Mouse (Mus musculus) liver, embryonic 12.5 days (tissue): ENCODE results near the gene Eps15. TPM values are rescaled to one million over a fixed set of nuclear protein-coding genes. Genes with fewer than 3 reads are reported as not detected.

Source experiments
- ATAC-seq: fragments of 200-750 bp; cut with Nextera tagmentation; 2 replicates; pipeline ENCODE4 v1.8.0; 2017; ENCODE audit warnings: moderate number of reproducible peaks, mild to moderate bottlenecking, moderate library complexity
- H3K27ac ChIP-seq: fragments of 300-500 bp; sonication (generic); 2 replicates; pipeline ENCODE4 v1.5.1; 2016; ENCODE audit warnings: mild to moderate bottlenecking
- H3K27me3 ChIP-seq: fragments of 300-500 bp; sonication (generic); replicated peaks from 2 replicates; pipeline ENCODE4 v1.6.1; 2016; ENCODE audit warnings: mild to moderate bottlenecking, moderate library complexity
- H3K36me3 ChIP-seq: fragments of 300-500 bp; sonication (generic); 2 replicates; pipeline ENCODE4 v1.6.1; 2016; ENCODE audit warnings: mild to moderate bottlenecking, moderate library complexity
- H3K4me1 ChIP-seq: fragments of 300-500 bp; sonication (generic); 2 replicates; pipeline ENCODE4 v1.6.1; 2016
- H3K4me2 ChIP-seq: fragments of 300-500 bp; sonication (generic); 2 replicates; pipeline ENCODE4 v1.6.1; 2016; ENCODE audit warnings: mild to moderate bottlenecking, moderate library complexity
- H3K4me3 ChIP-seq: fragments of 300-500 bp; sonication (generic); 2 replicates; pipeline ENCODE4 v1.5.1; 2016; ENCODE audit warnings: mild to moderate bottlenecking, moderate library complexity
- H3K9ac ChIP-seq: fragments of 300-500 bp; sonication (generic); 2 replicates; pipeline ENCODE4 v1.6.1; 2016; ENCODE audit warnings: mild to moderate bottlenecking, moderate library complexity
- H3K9me3 ChIP-seq: fragments of 300-500 bp; sonication (generic); replicated peaks from 2 replicates; pipeline ENCODE4 v1.6.1; 2016; ENCODE audit warnings: mild to moderate bottlenecking, moderate library complexity
- WGBS: fragments of 180-500 bp; shearing (Covaris S2); methylation state at CpG from one replicate; pipeline ENCODE4 v1.1.7; 2016; ENCODE audit not compliant: insufficient replicate concordance; 5-methylcytosine and 5-hydroxymethylcytosine counted together
- polyA plus RNA-seq: library from polyadenylated mRNA; unstranded; fragments of >200 nt; fragmentation: Nextera tagmentation; extraction: Ambion mirVana; gene quantifications from 2 replicates; pipeline ENCODE4 v1.2.1, GENCODE M21; 2016

Eps15 gene
- polyA plus RNA-seq, 1 experiment from 2014 or later = 54.2 TPM

DNA sequence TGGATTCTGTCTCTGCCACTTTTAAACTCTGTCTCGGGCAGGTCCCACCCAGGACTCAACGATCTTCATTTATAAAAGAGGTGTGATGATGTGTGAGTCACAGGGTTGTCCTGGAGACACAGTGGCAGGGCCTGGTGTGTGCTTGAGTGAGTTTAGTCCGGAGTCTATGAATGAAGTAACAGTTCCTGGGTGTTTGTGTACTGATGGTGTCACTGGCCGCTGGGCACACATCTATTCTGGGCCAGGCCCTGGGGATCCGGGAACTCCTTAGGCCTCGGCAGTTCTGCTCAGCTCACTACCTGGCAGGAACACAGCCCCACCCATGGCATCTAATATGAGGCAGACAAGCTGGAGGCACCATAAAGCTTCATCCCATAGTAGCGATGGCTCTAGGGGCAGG lies 141.5 kb downstream of the Eps15 start:
- no peak for ATAC-seq
- Histone ChIP-seq H3K4me3 (no peak overlapping the region), H3K27me3 (no peaks in the 10 kb centered on the region), H3K4me1 (peaks cover 32% of the 10 kb centered on the region), H3K9ac (no peak overlapping the region), H3K36me3 (peaks cover 10% of the 10 kb centered on the region; the same call in 1 of the 2 replicates), H3K9me3 (no peaks in the 10 kb centered on the region), H3K27ac (no peak overlapping the region), H3K4me2 (no peak overlapping the region)
- WGBS = 71% methylated on average over 7 of the region's 7 CpGs

DNA sequence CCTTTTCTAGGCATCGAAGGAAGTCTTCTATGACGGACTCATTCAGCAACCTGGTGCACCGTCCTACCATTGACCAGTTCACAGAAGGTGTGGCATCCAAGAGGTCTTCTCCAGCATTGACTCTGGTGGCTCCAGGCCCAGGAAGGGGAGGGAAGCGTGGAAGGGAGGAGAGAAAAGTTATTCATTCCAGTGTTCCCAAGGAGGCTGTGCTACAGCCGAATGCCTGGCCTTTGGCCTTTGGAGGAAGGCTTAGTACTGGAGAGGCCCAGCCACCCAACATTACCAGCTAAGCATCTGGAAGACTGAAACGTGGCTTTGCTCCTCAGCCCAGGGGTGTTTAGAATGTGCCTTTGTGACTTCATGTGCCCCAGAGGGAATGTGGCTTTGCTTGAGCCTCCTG lies 142.4 kb downstream of the Eps15 start:
- Histone ChIP-seq H3K27ac (no peak overlapping the region), H3K4me3 (no peak overlapping the region), H3K9me3 (no peaks in the 10 kb centered on the region), H3K36me3 (peaks cover 10% of the 10 kb centered on the region; the same call in 1 of the 2 replicates), H3K4me1 (peaks cover 31% of the 10 kb centered on the region), H3K9ac (no peak overlapping the region), H3K27me3 (no peaks in the 10 kb centered on the region), H3K4me2 (no peak overlapping the region)
- ATAC-seq = no peak
- 78% methylated on average over 6 of the region's 6 CpGs for WGBS

DNA sequence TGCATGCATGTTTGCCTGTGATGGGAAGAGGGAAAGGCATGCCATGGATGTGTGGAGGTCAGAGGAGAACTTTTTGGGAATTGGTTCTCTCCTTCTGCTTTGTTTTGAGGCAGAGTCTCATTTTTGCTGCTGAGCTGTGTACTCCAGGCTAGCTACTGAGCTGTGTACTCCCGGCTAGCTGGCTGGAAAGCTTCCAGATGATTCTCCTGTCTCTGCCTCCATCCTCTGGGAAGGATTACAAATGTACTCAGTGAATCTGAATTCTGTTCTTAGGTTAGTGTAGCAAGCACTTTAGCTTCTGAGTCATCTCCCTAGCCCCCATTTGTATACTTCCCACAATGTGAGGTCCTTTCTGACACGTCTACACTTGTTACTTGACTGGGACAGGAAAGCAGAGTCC lies 143.4 kb downstream of the Eps15 start:
- WGBS = 44% methylated on average over 2 of the region's 2 CpGs
- ATAC-seq = no peak
- H3K4me2 ChIP-seq = no peak overlapping the region

DNA sequence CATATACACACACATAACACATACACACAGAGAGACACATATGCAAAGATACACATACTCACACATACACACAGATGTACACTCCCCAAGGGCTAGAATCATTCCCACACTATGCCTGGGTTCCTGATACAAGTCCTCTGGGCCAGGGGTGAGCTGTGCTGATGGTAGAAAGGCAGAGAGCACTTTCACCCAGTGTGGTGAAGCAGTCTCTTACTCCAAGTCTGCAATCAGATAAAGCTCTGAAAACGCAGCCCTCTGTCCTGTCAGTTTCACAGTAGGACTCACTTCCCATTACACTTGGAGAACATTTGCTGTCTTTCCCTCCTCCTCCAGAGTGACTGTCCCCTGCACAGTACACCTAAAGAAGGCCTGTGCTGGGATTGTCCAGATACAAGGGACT lies 147.0 kb downstream of the Eps15 start:
- Histone ChIP-seq H3K9ac (no peak overlapping the region), H3K4me2 (no peak overlapping the region), H3K27ac (no peak overlapping the region), H3K9me3 (no peaks in the 10 kb centered on the region), H3K4me1 (peaks cover 29% of the 10 kb centered on the region), H3K4me3 (no peak overlapping the region), H3K27me3 (no peaks in the 10 kb centered on the region), H3K36me3 (peaks cover 9% of the 10 kb centered on the region; the same call in 1 of the 2 replicates)
- WGBS = 11% methylated on average over 1 of the region's 1 CpGs
- no peak for ATAC-seq

More for the DNA sequence above, 143.4 kb downstream of the Eps15 start:
- peaks cover 10% of the 10 kb centered on the region; the same call in 1 of the 2 replicates for H3K36me3 ChIP-seq
- H3K9me3 ChIP-seq = no peaks in the 10 kb centered on the region
- H3K27me3 ChIP-seq = no peaks in the 10 kb centered on the region
- no peak overlapping the region for H3K4me3 ChIP-seq
- no peak overlapping the region for H3K9ac ChIP-seq
- H3K27ac ChIP-seq = no peak overlapping the region
- H3K4me1 ChIP-seq = peaks cover 27% of the 10 kb centered on the region

DNA sequence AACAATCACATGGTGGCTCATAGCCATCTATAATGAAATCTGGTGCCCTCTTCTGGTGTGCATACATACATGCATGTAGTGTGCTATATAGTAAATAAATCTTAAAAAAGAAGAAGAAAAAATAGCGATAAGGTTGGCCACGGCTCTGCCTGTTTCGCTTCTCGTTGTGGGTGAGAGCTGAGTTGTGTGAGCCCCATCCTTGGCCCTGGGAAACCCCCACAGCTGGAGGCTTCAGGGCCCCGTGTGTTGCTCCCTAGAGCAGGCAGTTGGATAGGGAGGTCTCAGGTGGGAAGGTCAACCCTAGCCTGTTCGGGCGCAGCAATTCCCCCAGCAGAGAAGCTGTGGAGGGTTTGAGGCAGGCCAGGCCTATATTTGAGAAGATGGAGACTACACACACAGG lies 150.2 kb downstream of the Eps15 start:
- peak overlapping the region; percentile 43; the same call in 1 of the 2 replicates for H3K27ac ChIP-seq
- H3K4me3 ChIP-seq = no peak overlapping the region
- ATAC-seq = no peak
- no peaks in the 10 kb centered on the region for H3K27me3 ChIP-seq
- 0 out of 2 replicates have a peak, but pooled peaks cover 13% of the 10 kb centered on the region for H3K36me3 ChIP-seq
- peaks cover 47% of the 10 kb centered on the region for H3K4me1 ChIP-seq
- H3K9ac ChIP-seq = no peak overlapping the region
- WGBS = 82% methylated on average over 7 of the region's 7 CpGs
- peak overlapping the region; percentile 25 for H3K4me2 ChIP-seq
- H3K9me3 ChIP-seq = no peaks in the 10 kb centered on the region

DNA sequence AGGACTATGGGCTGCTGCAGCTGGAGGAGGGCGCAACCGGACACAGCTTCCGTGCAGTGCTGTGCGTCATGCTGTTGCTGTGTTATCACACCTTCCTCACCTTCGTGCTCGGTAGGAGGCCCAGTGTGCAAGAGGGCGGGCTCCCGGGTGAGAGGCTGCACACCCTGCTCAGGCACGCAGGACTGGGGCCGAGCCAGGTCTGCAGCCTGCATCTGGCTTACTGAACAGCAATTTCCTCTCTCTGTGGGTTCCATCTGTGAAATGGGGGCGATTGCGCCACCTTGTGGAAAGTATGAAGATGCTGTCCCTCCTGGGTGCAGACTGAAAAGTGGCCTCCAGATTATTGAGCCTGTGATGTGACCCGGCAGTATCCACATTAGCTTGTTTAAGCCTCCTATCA lies 150.8 kb downstream of the Eps15 start:
- peak; percentile 84 for ATAC-seq
- H3K36me3 ChIP-seq = 0 out of 2 replicates have a peak, but pooled peaks cover 13% of the 10 kb centered on the region
- H3K9ac ChIP-seq = 0 out of 2 replicates have a peak overlapping the region, but pooled peaks have one; percentile 5
- no peaks in the 10 kb centered on the region for H3K27me3 ChIP-seq
- 33% methylated on average over 13 of the region's 13 CpGs for WGBS
- H3K4me1 ChIP-seq = peaks cover 41% of the 10 kb centered on the region
- peak overlapping the region; percentile 25 for H3K4me2 ChIP-seq
- H3K9me3 ChIP-seq = no peaks in the 10 kb centered on the region
- peak overlapping the region; percentile 43; the same call in 1 of the 2 replicates for H3K27ac ChIP-seq
- H3K4me3 ChIP-seq = no peak overlapping the region

DNA sequence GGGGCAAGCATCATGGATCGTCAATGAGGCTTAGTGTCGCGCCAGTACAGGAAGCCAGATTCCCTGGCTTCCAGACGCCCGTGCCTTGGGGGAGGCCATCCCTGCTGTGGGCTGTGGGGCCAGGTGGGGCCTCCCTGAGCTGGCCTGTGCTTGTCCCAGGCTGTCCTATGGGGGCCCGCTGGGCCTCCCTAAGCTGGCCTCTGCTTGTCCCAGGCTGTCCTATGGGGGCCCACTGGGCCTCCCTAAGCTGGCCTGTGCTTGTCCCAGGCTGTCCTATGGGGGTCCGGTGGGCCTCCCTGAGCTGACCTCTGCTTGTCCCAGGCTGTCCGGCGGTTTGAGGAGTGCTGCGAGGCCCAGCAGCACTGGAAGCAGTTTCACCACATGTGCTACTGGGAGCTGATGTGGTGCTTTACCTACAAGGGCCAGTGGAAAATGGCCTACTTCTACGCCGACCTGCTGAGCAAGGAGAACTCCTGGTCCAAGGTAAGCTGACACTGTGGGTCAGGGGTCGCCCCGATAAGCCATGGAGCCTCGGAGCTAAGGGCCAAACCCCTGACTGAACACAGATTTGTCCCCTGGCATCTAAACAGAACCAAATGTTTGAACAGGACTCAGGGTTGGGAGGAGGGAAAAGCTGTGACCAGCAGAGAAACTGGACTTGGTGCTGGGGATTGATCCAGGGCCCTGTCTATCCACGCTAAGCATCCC lies 152.8 kb downstream of the Eps15 start:
- WGBS = 70% methylated on average over 16 of the region's 16 CpGs
- ATAC-seq = peak; percentile 22; the same call in 1 of the 2 replicates
- Histone ChIP-seq H3K4me1 (peaks cover 38% of the 10 kb centered on the region), H3K9ac (no peak overlapping the region), H3K27me3 (no peaks in the 10 kb centered on the region), H3K4me2 (no peak overlapping the region), H3K9me3 (no peaks in the 10 kb centered on the region), H3K4me3 (no peak overlapping the region), H3K36me3 (0 out of 2 replicates have a peak, but pooled peaks cover 13% of the 10 kb centered on the region), H3K27ac (peak overlapping the region; percentile 51)

DNA sequence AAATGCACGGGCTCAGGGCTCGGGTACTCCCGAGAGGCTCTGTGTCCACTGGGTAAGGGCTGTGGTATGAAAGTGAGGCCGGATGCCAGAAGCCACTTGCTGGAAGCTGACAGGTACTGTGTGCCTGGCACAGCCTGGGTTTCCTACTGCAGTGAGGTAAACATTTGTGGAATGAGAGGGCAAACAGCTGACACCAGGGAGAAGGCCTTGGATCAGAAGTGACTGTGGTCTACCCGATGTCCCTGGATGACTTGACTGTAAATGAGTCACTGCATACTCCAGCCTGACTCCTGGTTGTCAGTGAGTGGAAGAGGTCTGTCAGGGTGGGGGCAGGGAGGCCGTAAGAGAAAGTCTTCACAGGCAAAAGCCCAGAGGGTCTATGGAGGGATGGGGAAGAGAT lies 153.6 kb downstream of the Eps15 start:
- no peak overlapping the region for H3K4me3 ChIP-seq
- no peak overlapping the region for H3K9ac ChIP-seq
- no peaks in the 10 kb centered on the region for H3K9me3 ChIP-seq
- 0 out of 2 replicates have a peak, but pooled peaks cover 13% of the 10 kb centered on the region for H3K36me3 ChIP-seq
- 74% methylated on average over 6 of the region's 6 CpGs for WGBS
- H3K4me1 ChIP-seq = peaks cover 45% of the 10 kb centered on the region
- no peak for ATAC-seq
- no peaks in the 10 kb centered on the region for H3K27me3 ChIP-seq
- no peak overlapping the region for H3K4me2 ChIP-seq
- peak overlapping the region; percentile 3; the same call in 1 of the 2 replicates for H3K27ac ChIP-seq

DNA sequence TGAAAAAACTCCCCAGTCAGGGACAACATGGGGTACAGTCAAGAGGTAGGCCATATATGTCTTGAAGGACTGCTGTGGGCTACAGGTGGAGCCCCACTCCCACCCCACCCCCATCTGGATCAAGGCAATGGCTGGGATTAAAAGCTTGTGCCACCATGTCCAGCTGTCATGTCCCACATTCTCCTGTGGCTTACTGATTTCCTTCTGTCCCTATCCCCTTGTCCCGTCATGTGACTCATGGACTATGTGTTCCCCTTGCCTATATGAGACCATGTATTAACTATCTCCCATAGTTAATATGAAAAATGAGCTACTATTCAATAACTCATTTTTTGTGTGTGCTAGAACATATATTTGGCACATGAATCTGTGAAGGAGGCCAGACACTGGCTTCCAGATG lies 154.2 kb downstream of the Eps15 start:
- no peak overlapping the region for H3K9ac ChIP-seq
- no peak overlapping the region for H3K4me3 ChIP-seq
- no peaks in the 10 kb centered on the region for H3K9me3 ChIP-seq
- peaks cover 51% of the 10 kb centered on the region for H3K4me1 ChIP-seq
- no peaks in the 10 kb centered on the region for H3K27me3 ChIP-seq
- 86% methylated on average over 1 of the region's 1 CpGs for WGBS
- no peak overlapping the region for H3K4me2 ChIP-seq
- 0 out of 2 replicates have a peak, but pooled peaks cover 14% of the 10 kb centered on the region for H3K36me3 ChIP-seq
- H3K27ac ChIP-seq = peak overlapping the region; percentile 18; the same call in 1 of the 2 replicates
- ATAC-seq = no peak

Other genes starting within 250 kb of the Eps15 start
- gene Osbpl9, start 78.0 kb upstream of the Eps15 start, polyA plus RNA-seq = 32.8 and 33.3 TPM in 2 replicates
- not detected in 2 replicates for gene Calr4, start 45.8 kb upstream of the Eps15 start, polyA plus RNA-seq
- gene Ttc39a, start 126.4 kb downstream of the Eps15 start, polyA plus RNA-seq = 12.9 and 13.7 TPM in 2 replicates
- gene Rnf11, start 204.5 kb downstream of the Eps15 start, polyA plus RNA-seq = 41.3 and 44.7 TPM in 2 replicates